Mouse (Mus musculus) olfactory bulb, adult 2 months (tissue): ENCODE measurements around the gene Tnfrsf23.

Experiments used
- CTCF ChIP-seq: fragments of 200-500 bp; IDR thresholded peaks from 2 replicates; pipeline ENCODE4 v1.5.1; 2012; ENCODE audit warnings: low read depth, mild to moderate bottlenecking, low read length, moderate library complexity; ENCODE audit not compliant: insufficient read depth
- POLR2A ChIP-seq: fragments of 200-500 bp; IDR thresholded peaks from 2 replicates; pipeline ENCODE4 v1.6.1; 2012; ENCODE audit warnings: mild to moderate bottlenecking, low read depth, low read length, moderate library complexity; ENCODE audit not compliant: insufficient read depth

DNA sequence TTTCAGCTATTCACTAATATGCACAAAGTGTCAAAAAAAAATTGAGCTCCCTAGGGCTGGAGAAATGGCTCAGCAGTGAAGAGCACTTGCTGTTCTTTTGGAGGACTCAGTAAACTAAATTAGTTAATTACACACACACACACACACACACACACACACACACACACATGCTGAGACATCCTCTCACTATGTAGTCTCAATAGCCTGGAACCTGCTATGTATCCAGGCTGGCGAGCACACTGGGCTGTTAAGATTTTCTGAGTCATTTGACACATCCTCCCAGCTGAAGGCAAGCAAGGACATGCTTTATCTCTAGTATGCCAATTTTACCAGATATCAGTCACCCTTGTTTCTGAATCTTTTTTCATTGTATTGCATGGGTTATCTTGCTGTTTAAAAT is 64.7 kb downstream of the Tnfrsf23 start:
- TF ChIP-seq POLR2A (no peak), CTCF (no peak)
